Mouse (Mus musculus) granulocyte monocyte progenitor cell, adult 5-6 weeks (primary cell): ENCODE measurements around the gene Atp5c1. TPM values are rescaled to one million over a fixed set of nuclear protein-coding genes. Genes with fewer than 3 reads are reported as not detected.

Source experiments
- ATAC-seq: replicated peaks from 2 replicates; pipeline ENCODE4 v1.8.0; 2016; ENCODE audit warnings: mild to moderate bottlenecking, moderate TSS enrichment, inconsistent platforms; ENCODE audit not compliant: poor library complexity, severe bottlenecking
- total RNA-seq, 2 experiments: library from RNA; stranded (forward) in 1 of 2; stranded (reverse) in 1 of 2; fragments of 200-712, 200-1000 nt in 1 of 2; fragments of >200 nt in 1 of 2; fragmentation: Nextera tagmentation in 1 of 2; gene quantifications; 2 replicates each; pipeline ENCODE4 v1.2.3; 2014 to 2017

The Atp5c1 gene
- total RNA-seq, 2 experiments from 2014 or later = 534 to 596 TPM

- ATAC-seq = no peak
These were observed 28.3 kb downstream of the Atp5c1 start for GRCm38 (mm10) chr2:10051996-10052395.

- no peak for ATAC-seq
These were observed 29.4 kb downstream of the Atp5c1 start for GRCm38 (mm10) chr2:10050878-10051277.

- ATAC-seq = peak; percentile 33
These were observed 30.9 kb downstream of the Atp5c1 start for GRCm38 (mm10) chr2:10049456-10049855.

GRCm38 (mm10) chr2:10048461-10048860, 31.8 kb downstream of the Atp5c1 start, which contains the start of gene Taf3:
Gene Taf3, minus strand, starts transcription at chr2:10048596.
- ATAC-seq = peak; percentile 93

GRCm38 (mm10) chr2:10047758-10048436, 32.4 kb downstream of the Atp5c1 start:
- peak; percentile 49 for ATAC-seq

- no peak for ATAC-seq
These were observed 45.3 kb downstream of the Atp5c1 start for GRCm38 (mm10) chr2:10034976-10035375.

- no peak for ATAC-seq
These were observed 46.6 kb downstream of the Atp5c1 start for GRCm38 (mm10) chr2:10033684-10034083.

GRCm38 (mm10) chr2:10029755-10030154, 50.6 kb downstream of the Atp5c1 start:
- ATAC-seq = no peak

- ATAC-seq = no peak
These were observed 56.0 kb downstream of the Atp5c1 start for GRCm38 (mm10) chr2:10024264-10024663.

GRCm38 (mm10) chr2:10021296-10021695, 59.0 kb downstream of the Atp5c1 start:
- no peak for ATAC-seq

GRCm38 (mm10) chr2:10014951-10015635, 65.2 kb downstream of the Atp5c1 start:
- ATAC-seq = no peak

GRCm38 (mm10) chr2:10010263-10010909, 69.9 kb downstream of the Atp5c1 start:
- ATAC-seq = peak; percentile 76

GRCm38 (mm10) chr2:10009671-10010254, 70.5 kb downstream of the Atp5c1 start:
- ATAC-seq = peak; percentile 56

GRCm38 (mm10) chr2:10008593-10008992, 71.7 kb downstream of the Atp5c1 start:
- no peak for ATAC-seq

Other genes starting within 250 kb of the Atp5c1 start
- not detected in 2 replicates for gene 4930412O13Rik, start 199.3 kb downstream of the Atp5c1 start, total RNA-seq (2014; fragmentation: Nextera tagmentation)
- gene 4930412O13Rik, start 199.3 kb downstream of the Atp5c1 start, total RNA-seq (2017) = not detected in 2 replicates
- gene 9230102O04Rik, start 191.0 kb downstream of the Atp5c1 start, total RNA-seq (2014; fragmentation: Nextera tagmentation) = not detected in 2 replicates
- not detected in 2 replicates for gene 9230102O04Rik, start 191.0 kb downstream of the Atp5c1 start, total RNA-seq (2017)
- gene Gata3, start 190.5 kb downstream of the Atp5c1 start, total RNA-seq (2014; fragmentation: Nextera tagmentation) = 17.0 TPM in 1 of 2 replicates, not detected in the other
- gene Gata3, start 190.5 kb downstream of the Atp5c1 start, total RNA-seq (2017) = not detected in 2 replicates
- 17.3 and 21.4 TPM in 2 replicates for gene Taf3, start 31.9 kb downstream of the Atp5c1 start, total RNA-seq (2014; fragmentation: Nextera tagmentation)
- 8.7 and 9.0 TPM in 2 replicates for gene Taf3, start 31.9 kb downstream of the Atp5c1 start, total RNA-seq (2017)
- 22.3 and 33.9 TPM in 2 replicates for gene Kin, start 83 bp upstream of the Atp5c1 start, total RNA-seq (2014; fragmentation: Nextera tagmentation)
- 23.1 and 32.2 TPM in 2 replicates for gene Kin, start 83 bp upstream of the Atp5c1 start, total RNA-seq (2017)
- not detected in 2 replicates for gene Itih2, start 50.9 kb upstream of the Atp5c1 start, total RNA-seq (2014; fragmentation: Nextera tagmentation)
- not detected in 2 replicates for gene Itih2, start 50.9 kb upstream of the Atp5c1 start, total RNA-seq (2017)
- 3.6 and 5.8 TPM in 2 replicates for gene Itih5, start 73.1 kb upstream of the Atp5c1 start, total RNA-seq (2014; fragmentation: Nextera tagmentation)
- 4.7 and 6.2 TPM in 2 replicates for gene Itih5, start 73.1 kb upstream of the Atp5c1 start, total RNA-seq (2017)